Mouse (Mus musculus) spleen, postnatal 10 days (tissue): ENCODE measurements around the gene Fndc3a.

Experiments used
- DNase-seq, 2 experiments: peaks; one replicate each; pipeline ENCODE4 v3.0.0; 2021 to 2022; ENCODE audit warnings: low spot score in 2 of 2

Gene Fndc3a

DNA sequence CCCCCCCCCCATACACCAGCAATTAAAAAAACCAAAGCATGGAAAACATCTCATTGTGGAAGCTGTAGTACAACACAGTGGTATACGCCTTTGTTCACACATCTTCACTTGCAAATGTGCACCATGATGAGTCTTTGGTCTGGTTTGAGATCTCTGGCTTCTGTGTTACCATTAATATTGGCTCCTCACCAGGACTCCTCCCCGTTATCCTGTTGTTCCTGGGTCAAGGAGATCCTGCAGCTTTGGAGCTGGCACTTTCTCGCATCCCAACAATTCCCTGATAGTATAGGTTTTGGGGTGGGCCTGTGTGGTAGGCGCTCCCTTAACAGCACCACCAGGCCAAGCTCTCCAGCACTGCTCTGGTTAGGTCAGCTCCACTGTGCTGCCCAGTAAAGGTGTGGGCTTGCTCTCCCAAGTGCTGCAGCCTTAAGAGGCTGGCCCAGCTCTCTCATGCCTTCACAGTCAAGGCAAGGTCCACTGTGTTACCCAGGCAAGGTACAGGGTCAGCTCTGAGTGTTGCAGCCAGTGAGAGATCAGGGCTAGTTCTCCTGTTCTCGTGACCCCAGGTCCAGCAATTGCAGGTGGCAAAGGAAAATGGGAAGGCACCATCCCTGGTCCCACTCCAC lies 173.3 kb downstream of the Fndc3a start:
- DNase-seq = no peak

DNA sequence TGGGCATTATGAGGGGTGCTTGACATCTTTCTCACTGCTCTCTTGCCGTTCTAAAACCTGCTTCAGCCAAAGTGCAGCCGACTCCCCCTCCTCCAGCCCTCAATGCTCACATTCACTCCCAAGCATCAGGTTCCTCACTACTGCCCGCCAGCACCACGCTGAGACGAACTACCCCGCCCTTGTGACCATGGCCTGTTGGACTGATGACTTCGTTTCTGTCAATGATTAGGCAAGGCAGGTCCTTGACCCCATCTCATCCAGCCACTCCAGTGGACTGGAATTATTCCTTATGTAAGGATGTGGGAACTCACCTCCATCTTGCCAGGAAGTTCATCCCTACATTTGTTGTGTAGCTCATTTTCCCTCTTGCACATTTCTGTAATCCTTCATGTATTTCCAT lies 175.9 kb downstream of the Fndc3a start:
- DNase-seq = no peak

- DNase-seq = no peak
Measured at GRCm38 (mm10) chr14:72532028-72532917, 177.5 kb downstream of the Fndc3a start.

DNA sequence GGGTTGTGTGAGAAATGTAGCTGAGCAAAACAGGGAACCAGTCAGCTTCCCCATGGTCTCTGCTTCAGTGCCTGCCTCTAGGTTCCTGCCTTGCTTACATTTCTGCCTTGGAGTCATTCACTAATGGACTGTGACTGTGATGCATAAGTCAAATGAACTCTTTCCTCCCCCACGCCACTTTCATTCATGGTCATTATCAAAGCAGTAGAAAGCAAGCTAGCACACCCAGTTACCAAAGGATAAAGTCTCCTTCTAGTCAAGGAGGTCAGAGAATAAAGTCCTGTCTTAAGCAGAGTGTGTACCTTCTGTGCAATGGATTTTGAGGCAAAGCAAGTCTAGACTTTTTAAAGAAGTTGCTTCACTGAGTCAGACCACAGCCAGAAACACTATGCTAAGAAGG lies 182.7 kb downstream of the Fndc3a start:
- DNase-seq = no peak

DNA sequence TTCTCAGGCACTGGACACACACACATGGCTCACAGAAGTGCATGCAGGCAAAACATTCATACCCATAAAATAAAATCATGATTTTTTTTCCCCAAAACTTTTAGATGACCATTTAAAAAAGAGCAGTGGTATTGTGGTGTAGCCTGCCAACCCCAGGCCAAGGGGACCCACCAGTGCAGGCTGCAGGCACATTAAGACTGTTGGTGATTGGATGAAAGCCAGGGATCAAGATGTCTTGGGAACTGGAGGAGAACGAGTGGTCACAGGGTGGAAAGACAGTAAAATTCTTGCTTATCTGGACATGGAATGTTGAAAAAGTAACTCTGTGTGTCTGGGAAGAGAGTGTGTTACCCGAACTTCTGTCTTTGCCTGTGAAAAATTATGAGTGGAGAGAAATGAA lies 190.2 kb downstream of the Fndc3a start:
- DNase-seq = no peak

- no peak for DNase-seq
Measured at GRCm38 (mm10) chr14:72518786-72519185, 191.0 kb downstream of the Fndc3a start.

- DNase-seq = no peak
Measured at GRCm38 (mm10) chr14:72516376-72516775, 193.4 kb downstream of the Fndc3a start.

DNA sequence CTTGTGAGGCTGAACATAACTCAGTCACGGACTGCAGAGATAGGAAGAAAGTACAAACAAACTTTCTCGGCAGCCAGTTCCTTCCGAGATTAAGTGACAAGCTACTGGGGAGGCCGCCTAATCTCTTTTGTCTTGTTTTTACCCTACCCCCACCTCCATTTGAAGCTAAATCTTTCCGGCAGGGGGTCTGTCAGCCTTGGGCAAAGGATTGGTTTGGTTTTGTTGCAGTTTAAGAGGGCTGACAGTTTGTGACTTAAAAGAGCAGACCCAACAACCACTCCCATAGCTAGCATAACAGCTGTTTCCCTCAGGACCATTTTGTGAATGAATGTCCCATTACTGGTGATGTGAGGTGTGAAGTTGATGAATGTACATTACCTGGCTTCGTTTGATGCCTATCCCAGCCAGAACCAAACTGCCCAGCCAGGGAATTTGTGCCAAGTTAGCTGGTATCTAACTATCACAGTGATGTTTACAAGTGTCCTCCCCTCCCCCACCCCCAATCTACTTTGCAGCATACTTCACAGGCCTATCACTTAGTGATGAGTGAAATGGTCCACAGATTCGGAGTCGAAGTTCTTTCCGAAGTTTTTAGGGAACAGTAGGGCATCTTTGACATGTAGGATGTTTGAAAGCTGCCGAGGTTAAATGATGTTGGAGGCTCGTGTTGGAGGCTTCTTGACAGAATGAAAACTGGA lies 202.9 kb downstream of the Fndc3a start:
- no peak for DNase-seq

DNA sequence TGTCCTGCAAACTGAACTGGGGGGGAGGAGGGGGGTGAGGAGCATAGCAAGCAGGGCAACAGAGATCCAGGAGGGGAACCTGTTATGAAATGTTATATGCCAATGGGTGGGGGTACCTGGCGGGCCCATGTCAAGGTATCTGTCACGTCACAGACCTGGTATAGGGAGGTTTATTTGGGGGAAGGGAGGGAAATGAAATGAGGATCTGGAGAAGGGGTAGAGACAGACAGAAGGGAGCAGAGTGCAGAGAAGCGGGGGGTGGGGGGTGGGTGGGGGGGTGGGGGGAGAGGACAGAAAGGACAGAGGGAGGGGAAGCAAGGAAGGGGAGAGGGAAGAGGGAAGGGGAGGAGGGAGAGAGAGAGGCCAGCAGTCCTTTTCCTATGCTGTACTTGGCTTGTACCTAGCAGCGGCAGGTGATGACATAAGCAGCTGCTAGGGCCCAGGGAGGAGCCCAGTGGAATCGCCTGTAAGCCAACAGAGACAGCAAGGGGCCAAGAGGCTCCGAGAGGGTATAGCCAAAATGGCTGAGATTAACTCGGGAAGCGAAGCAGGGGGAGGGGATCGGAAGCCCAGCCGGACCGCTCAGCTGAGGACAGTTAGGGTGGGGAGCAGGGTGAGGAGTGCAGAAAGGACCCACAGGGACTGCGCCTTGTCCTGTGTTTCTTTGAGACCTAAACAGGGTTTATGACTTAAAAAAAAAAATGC lies 203.6 kb downstream of the Fndc3a start:
- no peak for DNase-seq

GRCm38 (mm10) chr14:72504985-72505384 lies 204.8 kb downstream of the Fndc3a start:
- DNase-seq = no peak

DNA sequence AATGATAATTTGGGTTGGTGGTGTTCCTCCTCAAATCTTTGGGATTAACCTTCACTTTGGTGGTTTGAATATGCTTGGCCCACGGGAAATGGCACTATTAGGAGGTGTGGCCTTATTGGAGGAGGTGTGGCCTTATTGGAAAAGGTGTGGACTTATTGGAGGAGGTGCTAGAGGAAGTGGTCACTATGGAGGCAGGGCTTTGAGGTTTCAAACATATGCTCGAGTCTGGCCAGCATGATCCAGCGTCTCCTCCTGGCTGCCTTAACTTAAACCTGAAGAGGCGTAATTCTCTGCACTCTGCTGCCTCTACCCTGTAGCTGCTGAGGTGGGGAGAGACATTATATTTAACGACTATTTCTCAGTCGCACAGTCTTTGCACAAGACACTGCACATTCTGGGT lies 206.6 kb downstream of the Fndc3a start:
- no peak for DNase-seq

GRCm38 (mm10) chr14:72493775-72494174 lies 216.0 kb downstream of the Fndc3a start:
- no peak for DNase-seq

- DNase-seq = no peak
Measured at GRCm38 (mm10) chr14:72491738-72492137, 218.1 kb downstream of the Fndc3a start, which contains the start of gene Gm9195. Gene Gm9195 (minus strand): TSS chr14:72491838.

GRCm38 (mm10) chr14:72490367-72490766 lies 219.4 kb downstream of the Fndc3a start:
- DNase-seq = no peak
